Mouse (Mus musculus): ENCODE results near the gene C1rl.
"Not testable (repeated sequence)": the region's sequence is repeated elsewhere in the genome, so short reads cannot be mapped to it uniquely, and the experiment has no call there.

GRCm38 (mm10) chr6:124483831-124484230, 9.1 kb upstream of the C1rl start:
- TF ChIP-seq CTCF (IDR thresholded peaks at IDR 0.05; ENCODE audit: control insufficient read depth, insufficient read depth, insufficient read length); CEBPB (IDR thresholded peaks at IDR 0.05; ENCODE audit: low read depth); USF1 (IDR thresholded peaks at IDR 0.05; ENCODE audit: low read depth); MYOG (IDR thresholded peaks at IDR 0.05; ENCODE audit: control insufficient read depth, extremely low read depth, insufficient read length); MAX (IDR thresholded peaks at IDR 0.05); MYOD1 (IDR thresholded peaks at IDR 0.05; ENCODE audit: control insufficient read depth, insufficient read length, low read depth); FOSL1 (IDR thresholded peaks at IDR 0.05; ENCODE audit: insufficient read depth, low read length, poor library complexity, severe bottlenecking): not testable (repeated sequence)
